Mouse (Mus musculus): ENCODE measurements around the gene Apba2.

Apba2 gene

GRCm38 (mm10) chr7:64531297-64531696 lies 29.8 kb downstream of the Apba2 start:
- no peak for DNase-seq (ENCODE audit: low spot score)

GRCm38 (mm10) chr7:64533374-64533773 lies 31.9 kb downstream of the Apba2 start:
- DNase-seq (ENCODE audit: low spot score) = no peak

- no peak for DNase-seq (ENCODE audit: low spot score)
Observed at GRCm38 (mm10) chr7:64535269-64535668, 33.8 kb downstream of the Apba2 start.

GRCm38 (mm10) chr7:64539450-64540148 lies 38.1 kb downstream of the Apba2 start:
- DNase-seq (ENCODE audit: low spot score) = no peak

GRCm38 (mm10) chr7:64546801-64547200 lies 45.3 kb downstream of the Apba2 start:
- DNase-seq (ENCODE audit: low spot score) = no peak

GRCm38 (mm10) chr7:64550856-64551255 lies 49.4 kb downstream of the Apba2 start:
- DNase-seq (ENCODE audit: low spot score) = no peak

- DNase-seq (ENCODE audit: low spot score) = no peak
Observed at GRCm38 (mm10) chr7:64552523-64553190, 51.2 kb downstream of the Apba2 start.

- DNase-seq (ENCODE audit: low spot score) = no peak
Observed at GRCm38 (mm10) chr7:64561711-64562498, 60.4 kb downstream of the Apba2 start.

- DNase-seq (ENCODE audit: low spot score) = no peak
Observed at GRCm38 (mm10) chr7:64564891-64565571, 63.5 kb downstream of the Apba2 start.

- no peak for DNase-seq (ENCODE audit: low spot score)
Observed at GRCm38 (mm10) chr7:64566371-64567243, 65.1 kb downstream of the Apba2 start.

GRCm38 (mm10) chr7:64568722-64569121 lies 67.2 kb downstream of the Apba2 start:
- DNase-seq (ENCODE audit: low spot score) = no peak

GRCm38 (mm10) chr7:64569676-64570075 lies 68.2 kb downstream of the Apba2 start:
- DNase-seq (ENCODE audit: low spot score) = no peak

- no peak for DNase-seq (ENCODE audit: low spot score)
Observed at GRCm38 (mm10) chr7:64570914-64571313, 69.4 kb downstream of the Apba2 start.

GRCm38 (mm10) chr7:64574144-64574543 lies 72.6 kb downstream of the Apba2 start:
- no peak for DNase-seq (ENCODE audit: low spot score)

- DNase-seq (ENCODE audit: low spot score) = no peak
Observed at GRCm38 (mm10) chr7:64576519-64576951, 75.0 kb downstream of the Apba2 start.

- DNase-seq (ENCODE audit: low spot score) = no peak
Observed at GRCm38 (mm10) chr7:64578176-64578575, 76.7 kb downstream of the Apba2 start.

- no peak for DNase-seq (ENCODE audit: low spot score)
Observed at GRCm38 (mm10) chr7:64579887-64580286, 78.4 kb downstream of the Apba2 start.

GRCm38 (mm10) chr7:64580293-64580692 lies 78.8 kb downstream of the Apba2 start:
- no peak for DNase-seq (ENCODE audit: low spot score)

GRCm38 (mm10) chr7:64582358-64582757 lies 80.9 kb downstream of the Apba2 start:
- no peak for DNase-seq (ENCODE audit: low spot score)

- no peak for DNase-seq (ENCODE audit: low spot score)
Observed at GRCm38 (mm10) chr7:64583670-64584121, 82.2 kb downstream of the Apba2 start.

GRCm38 (mm10) chr7:64586133-64586532 lies 84.6 kb downstream of the Apba2 start:
- DNase-seq (ENCODE audit: low spot score) = no peak
